Mouse (Mus musculus): ENCODE results near the gene Mt4.

The Mt4 gene

GRCm38 (mm10) chr8:94178857-94179712 is 42.1 kb downstream of the Mt4 start, which contains the start of gene Mt1:
Gene Mt1 (plus strand): TSS chr8:94179082.
- DNase-seq (ENCODE audit: low spot score in 2 of 2) = peak; percentile 85

GRCm38 (mm10) chr8:94179713-94180560 is 42.9 kb downstream of the Mt4 start:
- no peak for DNase-seq (ENCODE audit: low spot score in 2 of 2)

GRCm38 (mm10) chr8:94180561-94180908 is 43.5 kb downstream of the Mt4 start:
- DNase-seq (ENCODE audit: low spot score in 2 of 2) = no peak

- DNase-seq (ENCODE audit: low spot score in 2 of 2) = no peak
Measured at GRCm38 (mm10) chr8:94182055-94182929, 45.3 kb downstream of the Mt4 start.

GRCm38 (mm10) chr8:94183117-94183516 is 46.1 kb downstream of the Mt4 start:
- DNase-seq (ENCODE audit: low spot score in 2 of 2) = peak; percentile 62 to 63

GRCm38 (mm10) chr8:94184357-94184843 is 47.4 kb downstream of the Mt4 start:
- no peak for DNase-seq (ENCODE audit: low spot score in 2 of 2)

GRCm38 (mm10) chr8:94185791-94186190 is 48.8 kb downstream of the Mt4 start:
- DNase-seq (ENCODE audit: low spot score in 2 of 2) = no peak

- no peak for DNase-seq (ENCODE audit: low spot score in 2 of 2)
Measured at GRCm38 (mm10) chr8:94186542-94186941, 49.5 kb downstream of the Mt4 start.

- DNase-seq (ENCODE audit: low spot score in 2 of 2) = no peak
Measured at GRCm38 (mm10) chr8:94187290-94188002, 50.4 kb downstream of the Mt4 start.

All from right cerebral cortex, adult 2 months (tissue).